Mouse (Mus musculus) liver, adult 2 months (tissue): ENCODE results near the gene ccdc198. TPM values are rescaled to one million over a fixed set of nuclear protein-coding genes. Genes with fewer than 3 reads are reported as not detected.

ENCODE experiments used
- DNase-seq: peaks from one replicate; pipeline ENCODE4 v3.0.0-alpha.2; 2011; ENCODE audit warnings: low read depth, low spot score; ENCODE audit errors: extremely low read depth
- H3K27ac ChIP-seq: fragments of 200-500 bp; replicated peaks from 2 replicates; pipeline ENCODE4 v1.5.1; 2012; ENCODE audit warnings: low read depth, mild to moderate bottlenecking, control low read depth, inconsistent platforms, low read length; ENCODE audit not compliant: insufficient read depth
- H3K27me3 ChIP-seq: fragments of 200-500 bp; 2 replicates; pipeline ENCODE4 v1.6.1; 2012; ENCODE audit warnings: mild to moderate bottlenecking, moderate library complexity, low read length, inconsistent platforms; ENCODE audit not compliant: control insufficient read depth, insufficient read depth
- H3K36me3 ChIP-seq: fragments of 200-500 bp; 2 replicates; pipeline ENCODE4 v1.6.1; 2012; ENCODE audit warnings: low read length, inconsistent platforms; ENCODE audit not compliant: control insufficient read depth, insufficient read depth
- H3K4me1 ChIP-seq: fragments of 200-500 bp; 2 replicates; pipeline ENCODE4 v1.6.1; 2011; ENCODE audit warnings: low read length; ENCODE audit not compliant: control insufficient read depth, insufficient read depth
- H3K4me3 ChIP-seq: fragments of 200-500 bp; 2 replicates; pipeline ENCODE4 v1.5.1; 2011; ENCODE audit warnings: low read depth, mild to moderate bottlenecking, control low read depth, low read length, moderate library complexity; ENCODE audit not compliant: insufficient read depth
- H3K79me2 ChIP-seq: fragments of 200-500 bp; 2 replicates; pipeline ENCODE4 v1.6.1; 2012; ENCODE audit warnings: inconsistent platforms, mild to moderate bottlenecking, low read length, moderate library complexity; ENCODE audit not compliant: control insufficient read depth, insufficient read depth
- H3K9ac ChIP-seq: fragments of 200-500 bp; 2 replicates; pipeline ENCODE4 v1.6.1; 2012; ENCODE audit warnings: low read depth, mild to moderate bottlenecking, control low read depth, inconsistent platforms, low read length
- CTCF ChIP-seq: fragments of 200-500 bp; IDR thresholded peaks from 2 replicates; pipeline ENCODE4 v1.5.1; 2011; ENCODE audit warnings: low read depth, low read length, control low read depth
- POLR2A ChIP-seq: fragments of 200-500 bp; IDR thresholded peaks from 2 replicates; pipeline ENCODE4 v1.6.1; 2011; ENCODE audit warnings: low read length, control low read depth; ENCODE audit not compliant: insufficient read depth; ENCODE audit errors: extremely low read depth
- WGBS: fragments of 180-500 bp; shearing (Covaris S2); methylation state at CpG from one replicate; pipeline ENCODE4 v1.1.7; 2018; 5-methylcytosine and 5-hydroxymethylcytosine counted together
- polyA plus RNA-seq: library from polyadenylated mRNA; depleted of rRNA; stranded (reverse); fragments of >200 nt; gene quantifications from 2 replicates; pipeline ENCODE4 v1.2.3, GENCODE M21; 2012
- total RNA-seq: library from RNA; depleted of rRNA; stranded (reverse); fragments of >200 nt; gene quantifications from 2 replicates; pipeline ENCODE4 v1.2.3, GENCODE M21; 2014

The ccdc198 gene
- total and polyA plus RNA-seq, 2 experiments, result 0.55 TPM; not detected in 1

- Histone ChIP-seq H3K36me3 (no peaks in the 10 kb centered on the region), H3K27me3 (no peaks in the 10 kb centered on the region), H3K9ac (no peak overlapping the region), H3K4me1 (no peaks in the 10 kb centered on the region), H3K79me2 (no peaks in the 10 kb centered on the region), H3K4me3 (no peak overlapping the region), H3K27ac (no peak overlapping the region)
- TF ChIP-seq CTCF (no peak), POLR2A (no peak)
- no peak for DNase-seq
- 76% methylated on average over 9 of the region's 9 CpGs for WGBS
These were observed 44.0 kb downstream of the ccdc198 start for GRCm38 (mm10) chr14:49201073-49201778.

GRCm38 (mm10) chr14:49197031-49197527 lies 48.2 kb downstream of the ccdc198 start:
- 78% methylated on average over 2 of the region's 2 CpGs for WGBS
- DNase-seq, result no peak
- no peak overlapping the region for H3K9ac ChIP-seq
- TF ChIP-seq CTCF, result no peak
- TF ChIP-seq POLR2A, result no peak
- no peaks in the 10 kb centered on the region; the same call in 1 of the 2 replicates for H3K36me3 ChIP-seq
- H3K4me1 ChIP-seq, result no peaks in the 10 kb centered on the region
- no peaks in the 10 kb centered on the region for H3K27me3 ChIP-seq
- no peak overlapping the region for H3K27ac ChIP-seq
- H3K4me3 ChIP-seq, result no peak overlapping the region
- no peaks in the 10 kb centered on the region for H3K79me2 ChIP-seq

- no peak overlapping the region for H3K4me3 ChIP-seq
- TF ChIP-seq POLR2A (no peak), CTCF (no peak)
- 88% methylated on average over 2 of the region's 2 CpGs for WGBS
- H3K79me2 ChIP-seq, result no peaks in the 10 kb centered on the region
- no peak for DNase-seq
- peaks cover 28% of the 10 kb centered on the region for H3K36me3 ChIP-seq
- no peak overlapping the region for H3K27ac ChIP-seq
- no peaks in the 10 kb centered on the region; the same call in 1 of the 2 replicates for H3K4me1 ChIP-seq
- no peak overlapping the region for H3K9ac ChIP-seq
- no peaks in the 10 kb centered on the region for H3K27me3 ChIP-seq
These were observed 59.0 kb downstream of the ccdc198 start for GRCm38 (mm10) chr14:49186270-49186669.

- Histone ChIP-seq H3K36me3 (peaks cover 23% of the 10 kb centered on the region), H3K4me1 (peaks cover 6% of the 10 kb centered on the region; the same call in 1 of the 2 replicates), H3K27ac (no peak overlapping the region), H3K27me3 (no peaks in the 10 kb centered on the region), H3K79me2 (peaks cover 2% of the 10 kb centered on the region; the same call in 1 of the 2 replicates), H3K4me3 (no peak overlapping the region), H3K9ac (no peak overlapping the region)
- TF ChIP-seq CTCF, result no peak
- no peak for TF ChIP-seq POLR2A
- no peak for DNase-seq
- 70% methylated on average over 3 of the region's 3 CpGs for WGBS
These were observed 65.5 kb downstream of the ccdc198 start for GRCm38 (mm10) chr14:49179736-49180135.

GRCm38 (mm10) chr14:49173290-49174135 lies 71.8 kb downstream of the ccdc198 start:
- Histone ChIP-seq H3K9ac (peak overlapping the region; percentile 99), H3K36me3 (peaks cover 9% of the 10 kb centered on the region), H3K4me3 (peak overlapping the region; percentile 100), H3K79me2 (peaks cover 28% of the 10 kb centered on the region), H3K4me1 (peaks cover 19% of the 10 kb centered on the region), H3K27ac (peak overlapping the region; percentile 76), H3K27me3 (no peaks in the 10 kb centered on the region)
- no peak for TF ChIP-seq CTCF
- no peak for TF ChIP-seq POLR2A
- DNase-seq, result peak; percentile 34
- WGBS, result 12% methylated on average over 16 of the region's 16 CpGs
